Mouse (Mus musculus) mouse embryonic stem cell (cell line): ENCODE results near the gene Ankrd33.

Experiments used
- in situ Hi-C, 2 experiments: fragments of 300-500 bp; cut with MboI; formaldehyde crosslinking; loops; 1 replicate in 1 of 2; 3 replicates in 1 of 2; pipeline ENCODE4 v1.14.3; 2019 to 2020; ENCODE audit warnings: low sequenced_read_pairs in 2 of 2, low pct_unique_long_range_greater_than_20kb in 1 of 2, mixed read lengths in 1 of 2; ENCODE audit not compliant: unreplicated experiment in 1 of 2

Ankrd33 gene

GRCm38 (mm10) chr15:101081035-101081548 lies 34.5 kb upstream of the Ankrd33 start:
- in situ Hi-C loops = no loop called here

DNA sequence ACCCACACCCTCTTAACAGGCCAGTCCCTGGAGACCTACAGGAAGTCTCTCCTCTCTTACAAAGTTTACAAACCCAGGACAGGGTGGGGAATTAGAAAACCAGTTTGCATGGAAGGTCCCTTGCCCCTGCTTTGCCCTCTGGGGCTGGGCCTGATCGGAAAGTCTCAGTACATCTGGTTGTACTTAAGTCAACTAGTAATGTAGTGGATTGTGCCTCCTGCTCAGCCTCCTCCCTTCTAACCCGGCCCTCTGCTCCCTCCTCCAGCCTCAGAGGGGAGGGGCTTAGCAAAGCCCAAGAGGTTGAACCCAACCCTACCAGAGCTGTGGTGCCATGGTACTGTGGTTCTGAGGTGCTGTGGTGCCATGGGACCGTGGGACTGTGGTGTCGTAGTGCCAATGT lies 33.3 kb upstream of the Ankrd33 start:
- in situ Hi-C loops = no loop called here

DNA sequence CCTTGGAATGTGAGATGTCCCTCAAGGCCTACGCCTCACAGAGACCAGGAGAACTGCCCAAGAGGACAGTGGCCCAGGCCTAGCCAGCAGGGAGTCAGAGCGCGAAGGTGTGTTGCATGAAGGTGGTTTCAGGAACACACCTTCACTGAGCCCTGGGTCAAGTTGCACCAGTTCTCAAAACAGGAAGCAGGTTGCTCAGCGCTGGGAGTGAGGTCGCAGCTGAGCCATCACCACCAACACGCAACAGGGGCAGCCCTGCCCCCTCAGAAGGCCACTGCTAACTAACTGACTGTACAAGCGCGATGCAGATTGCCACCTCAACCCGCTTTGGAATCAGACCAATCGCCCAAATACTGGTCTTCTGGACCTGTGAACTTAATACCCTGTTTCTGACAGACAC lies 31.1 kb upstream of the Ankrd33 start:
- in situ Hi-C loops = no loop called here

DNA sequence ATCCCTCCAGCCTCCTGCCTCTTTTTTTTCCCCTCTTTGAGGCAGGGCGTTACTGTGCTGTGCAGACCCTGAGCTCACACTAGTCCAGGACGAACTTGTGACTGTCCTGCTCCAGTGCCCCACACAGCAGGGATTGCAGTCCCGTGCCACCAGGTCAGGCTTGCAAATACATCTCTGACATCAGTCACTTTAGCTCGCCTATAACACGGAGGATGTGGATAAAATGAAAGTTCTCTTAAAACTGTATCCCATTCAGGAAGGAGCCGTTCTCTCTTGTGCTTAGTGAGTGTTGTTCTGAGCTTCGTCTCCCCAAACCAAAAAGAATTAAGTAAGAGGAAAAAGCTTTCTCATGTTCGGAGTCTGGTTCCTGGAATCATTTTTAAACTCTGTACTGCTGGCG lies 29.1 kb upstream of the Ankrd33 start:
- in situ Hi-C loops = no loop called here

DNA sequence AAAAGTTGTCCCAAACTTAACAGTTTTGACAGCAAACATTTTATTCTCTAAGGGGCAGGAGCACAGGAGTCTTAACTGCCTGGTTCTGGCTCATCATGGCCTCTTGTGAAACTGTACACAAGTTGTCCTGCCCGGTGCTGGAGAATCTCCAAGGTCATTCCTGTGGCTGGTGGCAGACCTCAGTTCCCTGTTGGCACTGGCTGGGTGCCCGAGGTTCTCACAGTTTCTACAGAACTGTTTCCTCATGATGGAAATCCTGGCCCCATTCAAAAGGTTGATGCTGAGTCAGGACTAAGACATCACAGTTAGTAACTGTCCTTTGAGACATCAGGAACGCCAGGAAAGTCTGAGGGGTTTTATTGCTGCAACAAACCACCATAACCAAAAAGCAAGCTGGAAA lies 28.6 kb upstream of the Ankrd33 start:
- in situ Hi-C loops = no loop called here

GRCm38 (mm10) chr15:101088291-101088690 lies 27.3 kb upstream of the Ankrd33 start:
- in situ Hi-C loops = no loop called here

DNA sequence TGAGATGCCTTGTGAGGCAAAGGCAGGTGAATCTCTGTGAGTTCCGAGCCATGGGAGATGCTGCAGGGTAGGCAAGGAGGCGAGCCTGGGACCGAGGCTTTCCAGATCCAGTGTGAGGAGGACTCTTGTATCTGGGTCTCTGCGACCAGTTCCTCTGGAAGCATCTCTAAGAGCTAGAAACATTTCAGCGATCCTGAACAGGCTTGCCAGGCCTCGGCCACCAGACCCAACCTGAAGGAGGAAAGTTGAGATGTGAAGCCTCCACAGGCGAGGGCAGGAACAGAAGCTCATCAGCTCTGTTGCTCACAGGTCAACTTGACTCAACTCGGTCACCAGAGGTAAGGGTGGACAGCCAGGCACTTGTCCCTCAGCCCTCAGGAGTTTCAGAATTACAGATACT lies 24.0 kb upstream of the Ankrd33 start:
- in situ Hi-C loops = no loop called here

GRCm38 (mm10) chr15:101092121-101092828 lies 23.3 kb upstream of the Ankrd33 start:
- in situ Hi-C loops = no loop called here

DNA sequence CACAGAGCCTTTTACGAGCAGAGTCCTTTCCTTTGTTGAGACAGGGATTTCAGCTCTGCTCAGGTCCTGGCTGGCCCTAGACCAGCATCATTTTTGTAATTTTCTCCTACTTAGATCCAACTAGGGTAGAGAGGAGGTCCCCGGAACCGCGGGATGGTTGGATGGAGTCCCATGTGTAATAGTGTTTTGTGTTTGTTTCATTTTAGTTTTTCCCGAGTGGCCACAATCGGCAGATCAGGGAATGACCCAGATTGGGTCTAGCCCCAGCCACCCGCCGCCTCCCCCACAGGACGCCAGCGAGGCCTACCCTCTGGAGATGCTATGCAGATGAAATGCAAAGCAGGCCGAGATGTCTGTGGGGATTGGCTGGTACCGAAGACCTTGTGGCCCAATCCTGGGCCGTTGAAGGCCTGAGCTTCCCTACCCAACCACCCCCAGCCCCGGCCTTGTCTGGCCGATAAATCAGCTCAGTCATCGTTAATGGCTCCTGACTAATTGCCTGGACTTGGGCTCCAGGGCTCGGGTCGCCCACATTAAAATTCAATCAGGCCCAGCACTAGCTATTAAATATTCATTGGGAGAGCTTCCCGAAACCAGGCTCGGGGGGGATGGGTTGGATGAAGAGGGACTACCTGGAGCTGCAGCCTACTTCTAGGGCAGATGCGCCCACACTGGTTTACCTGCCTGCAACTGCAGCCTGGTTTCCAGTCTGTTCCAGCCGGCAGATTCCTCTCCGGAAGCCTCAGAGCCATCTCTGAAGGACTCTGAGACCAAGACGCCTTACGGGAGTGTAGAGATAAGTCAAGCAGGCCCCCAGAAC lies 22.5 kb upstream of the Ankrd33 start:
- in situ Hi-C loops = no loop called here

GRCm38 (mm10) chr15:101093988-101094387 lies 21.6 kb upstream of the Ankrd33 start:
- in situ Hi-C loops = no loop called here

DNA sequence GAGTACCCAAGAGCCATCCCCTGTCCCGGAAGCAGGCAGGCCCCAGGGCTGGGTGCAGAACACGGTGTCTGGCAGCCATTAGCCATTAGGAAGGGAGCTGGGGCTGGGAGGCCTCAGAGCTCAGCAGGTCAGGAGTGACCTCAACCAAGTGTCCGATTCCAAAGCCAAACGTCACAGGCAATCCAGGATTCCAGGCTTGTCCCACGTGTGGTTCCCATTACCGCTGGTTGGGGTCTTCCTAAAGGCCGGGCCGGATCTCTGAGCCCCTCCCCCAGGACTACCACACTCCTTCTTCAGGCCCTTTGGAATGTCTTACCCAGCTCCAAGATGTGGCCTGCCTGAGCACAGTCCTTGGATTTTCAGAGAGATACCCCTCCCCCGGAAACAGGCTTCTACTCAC lies 20.6 kb upstream of the Ankrd33 start:
- in situ Hi-C loops = no loop called here

- in situ Hi-C loops = no loop called here
Measured at GRCm38 (mm10) chr15:101095392-101095791, 20.2 kb upstream of the Ankrd33 start.

- in situ Hi-C loops = no loop called here
Measured at GRCm38 (mm10) chr15:101097985-101098651, 17.4 kb upstream of the Ankrd33 start.

- in situ Hi-C loops = no loop called here
Measured at GRCm38 (mm10) chr15:101100996-101101395, 14.6 kb upstream of the Ankrd33 start.

DNA sequence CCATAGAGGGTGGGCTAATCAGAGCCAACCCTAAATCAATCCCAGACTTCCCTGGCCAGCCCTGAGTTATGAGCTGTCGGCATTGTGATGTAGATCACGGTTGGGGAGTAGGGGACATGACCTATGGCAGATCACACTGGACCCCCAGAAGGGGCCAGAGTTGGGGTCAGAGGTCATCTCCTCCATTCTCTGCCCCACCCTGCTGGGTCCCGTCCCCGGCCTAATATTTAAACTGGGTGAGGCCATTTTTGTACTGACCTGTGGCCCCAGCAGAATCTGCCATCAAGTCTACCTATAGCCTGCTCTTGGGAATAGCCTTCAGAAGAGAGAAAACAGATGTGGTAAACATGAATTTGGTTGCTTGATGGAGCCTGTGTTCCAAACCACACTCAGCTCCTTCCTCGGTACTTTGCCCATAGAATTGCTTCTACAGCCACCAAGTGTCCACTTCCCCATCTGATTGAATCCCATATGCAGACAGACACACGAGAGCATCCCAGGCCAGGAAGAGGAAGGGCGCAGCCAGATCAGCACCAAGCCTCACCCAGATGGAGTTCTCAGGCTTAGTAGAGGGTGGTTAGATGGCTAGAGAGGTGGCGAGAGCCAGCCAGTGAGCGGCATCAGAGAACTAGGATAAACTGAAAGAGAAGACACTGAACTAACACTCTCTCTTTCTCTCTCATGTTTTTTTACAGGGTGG lies 11.8 kb upstream of the Ankrd33 start:
- in situ Hi-C loops = no loop called here

DNA sequence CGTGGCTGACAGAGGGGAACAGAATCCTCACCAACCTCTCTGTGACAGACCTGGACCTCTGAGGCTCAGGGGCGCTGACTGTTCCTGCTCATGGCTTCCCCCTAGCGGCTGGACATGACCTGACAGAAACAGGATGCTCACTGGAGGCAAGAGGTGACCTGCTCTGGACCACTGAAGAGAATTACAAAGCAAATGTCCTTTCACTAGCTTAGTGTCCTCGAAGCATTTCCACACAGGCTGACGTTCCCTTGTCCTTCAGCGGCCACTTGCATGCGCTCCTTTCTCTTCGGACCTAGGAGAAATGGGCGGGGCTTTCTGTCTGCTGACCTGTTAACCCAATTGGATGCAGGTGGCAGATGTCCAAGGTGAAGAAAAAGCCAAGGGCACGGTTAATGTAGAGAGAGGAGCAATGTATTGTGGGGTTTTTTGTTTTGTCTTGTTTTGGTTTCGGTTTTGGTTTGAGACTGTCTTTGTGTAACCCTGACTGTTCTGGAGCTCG lies 10.0 kb upstream of the Ankrd33 start:
- in situ Hi-C loops = no loop called here

- in situ Hi-C loops = no loop called here
Measured at GRCm38 (mm10) chr15:101106011-101106410, 9.5 kb upstream of the Ankrd33 start.

GRCm38 (mm10) chr15:101107906-101108671 lies 7.5 kb upstream of the Ankrd33 start:
- in situ Hi-C loops = no loop called here
